Mouse (Mus musculus) megakaryocyte, embryonic 14.5 days (primary cell): ENCODE measurements at regions not wholly inside any gene's neighbourhood (a gene's known extent, or its start where the extent isn't known, plus 50 kb on each side); places are given as distances from the start of the nearest gene placed in this dataset.

Source experiments
- FLI1 ChIP-seq: IDR thresholded peaks from 2 replicates; pipeline ENCODE4 v1.6.1; 2012; ENCODE audit warnings: low read length, inconsistent platforms, mixed read lengths
- GATA1 ChIP-seq: IDR thresholded peaks from 3 replicates; pipeline ENCODE4 v1.6.1; 2012; ENCODE audit warnings: mixed read lengths, low read length, inconsistent platforms, borderline replicate concordance

DNA sequence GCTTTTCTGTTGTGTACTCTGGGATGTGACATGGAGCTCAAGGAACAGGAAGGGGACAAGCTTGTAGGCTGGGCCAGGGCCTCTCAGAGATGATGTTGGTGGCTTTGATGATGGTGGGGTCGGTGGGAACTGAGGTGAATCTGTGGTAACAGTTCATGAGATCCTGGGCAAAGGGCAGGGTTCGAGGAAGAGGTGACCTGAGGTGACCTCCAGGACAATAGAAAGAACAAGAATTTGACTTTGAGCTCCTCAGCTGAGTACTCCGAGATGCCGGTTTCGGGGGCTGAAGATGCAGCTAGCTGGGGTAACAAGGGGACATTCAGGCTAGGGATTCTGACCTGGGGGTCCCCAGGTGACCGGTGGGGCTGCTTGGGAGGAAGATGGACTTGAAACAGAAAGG lies 57.5 kb upstream of the Eef2kmt start:
- TF ChIP-seq GATA1 (no peak), FLI1 (no peak)
